Mouse (Mus musculus) cortical plate, adult 2 months (tissue): ENCODE results near the gene Stum.

Experiments used
- CTCF ChIP-seq: fragments of 200-500 bp; IDR thresholded peaks from 2 replicates; pipeline ENCODE4 v1.5.1; 2011; ENCODE audit warnings: mild to moderate bottlenecking, control low read depth, low read length; ENCODE audit not compliant: insufficient read depth; ENCODE audit errors: extremely low read depth
- POLR2A ChIP-seq: fragments of 200-500 bp; IDR thresholded peaks from 2 replicates; pipeline ENCODE4 v1.6.1; 2011; ENCODE audit warnings: mild to moderate bottlenecking, low read length, control low read depth; ENCODE audit not compliant: insufficient read depth; ENCODE audit errors: extremely low read depth

GRCm38 (mm10) chr1:180392137-180392798, 91.0 kb downstream of the Stum start:
- no peak for TF ChIP-seq POLR2A
- no peak for TF ChIP-seq CTCF
